Mouse (Mus musculus) layer of hippocampus, adult 6 months (tissue): Measurements from ENCODE around the gene Plaa. TPM values are rescaled to one million over a fixed set of nuclear protein-coding genes. Genes with fewer than 3 reads are reported as not detected.

Source experiments
- long read RNA-seq, 2 experiments: library from polyadenylated mRNA; unstranded; transcript quantifications; one replicate each; pipeline ENCODE4 v2.0.0; 2019 to 2020
- polyA plus RNA-seq: library from polyadenylated mRNA; unstranded; fragments of <200 nt; fragmentation: Nextera tagmentation; gene quantifications from 2 replicates; pipeline ENCODE4 v1.2.3, GENCODE M21; 2021

Gene Plaa
- 30.4 and 32.6 TPM in 2 replicates for polyA plus RNA-seq
- long read RNA-seq, experiment 1, transcript Plaa-201 (14 exons, 2,784 nt) = major isoform, 57 of 85 reads
- long read RNA-seq, experiment 1, partial matches to known transcripts = 14 of 85 reads
- long read RNA-seq, experiment 1, other reads (novel, unspliced or antisense) = 13 of 85 reads
- long read RNA-seq, experiment 2, transcript Plaa-201 (14 exons, 2,784 nt) = major isoform, 256 of 292 reads
- long read RNA-seq, experiment 2, partial matches to known transcripts = 2 of 292 reads
- long read RNA-seq, experiment 2, other reads (novel, unspliced or antisense) = 31 of 292 reads

GRCm38 (mm10) chr4:94603031-94603629 is at the start of gene Plaa:
TSS of gene Plaa (minus strand) at chr4:94603244.

GRCm38 (mm10) chr4:94649920-94650319 is 46.9 kb upstream of the Plaa start, which contains the start of gene Lrrc19:
TSS of gene Lrrc19 (minus strand) at chr4:94650144.

GRCm38 (mm10) chr4:94613972-94614626 is 11.1 kb upstream of the Plaa start, which contains the start of gene Ift74:
TSS of gene Ift74 (plus strand) at chr4:94614491.

DNA sequence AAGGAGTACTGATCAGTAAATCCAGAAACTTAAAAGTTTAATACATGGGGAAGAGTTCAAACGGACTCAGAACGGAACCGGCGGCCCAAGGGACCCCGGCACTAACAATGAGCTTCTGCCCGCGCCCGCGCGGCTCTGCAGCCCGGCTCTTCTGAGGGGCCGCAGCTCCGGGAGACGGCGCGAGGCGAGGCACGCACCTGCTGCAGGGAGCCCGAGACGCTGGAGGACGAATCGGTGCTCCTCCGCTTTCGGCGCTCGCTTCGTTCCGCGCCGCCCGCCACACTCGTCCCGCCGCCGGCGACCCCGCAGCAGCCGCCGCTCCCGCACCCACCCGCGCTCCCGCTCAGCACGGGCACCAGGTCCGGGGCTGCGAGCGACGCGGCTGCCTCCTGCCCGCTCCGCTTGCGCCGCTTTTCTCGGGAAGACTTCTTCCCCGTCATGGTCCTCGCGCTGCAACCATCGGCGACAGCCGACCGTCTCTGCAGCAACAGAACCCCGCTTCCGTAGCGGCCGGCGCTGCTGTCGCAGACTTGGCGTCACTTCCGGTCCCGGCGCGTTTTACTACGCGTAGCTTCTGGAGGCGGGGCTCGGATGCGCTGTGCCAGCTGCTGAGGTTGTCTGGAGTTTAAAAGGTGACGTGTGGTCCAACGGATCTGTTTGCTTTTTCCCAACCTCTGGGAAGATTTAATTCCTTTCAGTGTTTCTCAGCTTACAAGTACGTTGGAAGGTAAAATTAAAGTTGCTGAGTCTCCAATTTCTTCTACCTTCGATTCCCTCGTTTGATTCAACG is 46.6 kb downstream of the Plaa start, which contains the start of the genes Gm10306 and Caap1:
TSS of gene Gm10306 (plus strand) at position 282 of the 790 bp plus-strand sequence.
TSS of gene Caap1 (minus strand) at position 532 of the 790 bp plus-strand sequence.

Other genes starting within 250 kb of the Plaa start
- not detected in 2 replicates for gene Gm10306, start 46.7 kb downstream of the Plaa start, polyA plus RNA-seq
- gene Caap1, start 46.4 kb downstream of the Plaa start, polyA plus RNA-seq = 2.0 and 2.1 TPM in 2 replicates
- 32.4 and 38.6 TPM in 2 replicates for gene Ift74, start 11.2 kb upstream of the Plaa start, polyA plus RNA-seq
- 0.08 TPM in 1 of 2 replicates, not detected in the other for gene Lrrc19, start 46.9 kb upstream of the Plaa start, polyA plus RNA-seq
- 2.6 and 2.7 TPM in 2 replicates for gene Tek, start 136.0 kb upstream of the Plaa start, polyA plus RNA-seq